Mouse (Mus musculus): ENCODE measurements at regions not wholly inside any gene's neighbourhood (a gene's known extent, or its start where the extent isn't known, plus 50 kb on each side); places are given as distances from the start of the nearest gene placed in this dataset.

DNA sequence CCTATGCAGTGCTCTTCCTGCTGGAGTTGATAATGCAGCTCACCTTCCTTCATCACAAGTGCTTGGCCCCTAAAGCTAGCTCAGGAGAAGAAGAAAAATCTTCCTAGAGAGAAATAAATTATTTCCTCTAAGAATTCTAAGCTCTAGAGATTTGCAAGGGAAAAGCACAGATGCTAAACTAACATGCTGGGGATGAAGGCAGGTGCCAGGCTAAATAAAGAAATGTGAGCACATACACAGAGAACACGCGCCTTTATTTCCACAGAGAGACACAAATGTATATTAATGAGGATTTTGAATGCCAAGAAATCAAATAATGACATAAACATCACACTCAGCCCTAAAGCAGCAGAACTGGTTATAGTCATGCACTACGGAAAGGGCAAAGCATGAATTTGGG, 229.5 kb upstream of the Mamld1 start:
- no peak overlapping the region for H3K4me3 ChIP-seq (replicated peaks; ENCODE audit: low read length)
- H3K4me1 ChIP-seq (replicated peaks; ENCODE audit: low read depth, low read length) = no peaks in the 10 kb centered on the region
- TF ChIP-seq CTCF (conservative IDR thresholded peaks at IDR 0.05; ENCODE audit: low read length) (no peak), NANOG (IDR thresholded peaks at IDR 0.05; ENCODE audit: borderline replicate concordance, low read length) (no peak), POU5F1 (IDR thresholded peaks at IDR 0.05; ENCODE audit: borderline replicate concordance, low read length) (no peak)
- H3K36me3 ChIP-seq (ENCODE audit: insufficient read depth, low read length) = no peaks in the 10 kb centered on the region
- no peaks in the 10 kb centered on the region for H3K9me3 ChIP-seq (ENCODE audit: low read length)
- H3K27me3 ChIP-seq (ENCODE audit: insufficient read depth, low read length) = no peaks in the 10 kb centered on the region

DNA sequence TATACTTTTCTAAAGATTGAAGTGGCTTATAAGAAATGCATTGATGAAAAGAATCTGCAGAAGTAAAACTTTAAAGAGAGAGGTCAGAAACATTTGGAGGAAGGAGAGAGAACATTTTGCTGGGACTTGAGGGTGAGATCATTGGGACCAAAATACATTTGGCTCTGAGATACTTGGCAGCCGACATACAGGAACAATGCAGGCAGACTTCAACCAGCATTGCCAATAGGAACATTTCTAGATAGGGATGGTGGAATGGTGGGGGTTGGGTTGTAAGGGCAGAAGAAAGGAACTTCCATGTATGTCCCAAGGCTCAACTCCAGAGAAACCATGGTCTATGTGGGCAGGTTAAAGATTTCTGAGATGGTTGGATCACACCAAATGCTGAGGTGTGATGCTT, 232.3 kb upstream of the Mamld1 start:
- Histone ChIP-seq H3K4me1 (replicated peaks; ENCODE audit: low read depth, low read length) (no peaks in the 10 kb centered on the region), H3K4me3 (replicated peaks; ENCODE audit: low read length) (no peak overlapping the region), H3K9me3 (ENCODE audit: low read length) (no peaks in the 10 kb centered on the region), H3K36me3 (ENCODE audit: insufficient read depth, low read length) (no peaks in the 10 kb centered on the region), H3K27me3 (ENCODE audit: insufficient read depth, low read length) (no peaks in the 10 kb centered on the region)
- TF ChIP-seq POU5F1 (IDR thresholded peaks at IDR 0.05; ENCODE audit: borderline replicate concordance, low read length) (no peak), NANOG (IDR thresholded peaks at IDR 0.05; ENCODE audit: borderline replicate concordance, low read length) (no peak), CTCF (conservative IDR thresholded peaks at IDR 0.05; ENCODE audit: low read length) (no peak)

DNA sequence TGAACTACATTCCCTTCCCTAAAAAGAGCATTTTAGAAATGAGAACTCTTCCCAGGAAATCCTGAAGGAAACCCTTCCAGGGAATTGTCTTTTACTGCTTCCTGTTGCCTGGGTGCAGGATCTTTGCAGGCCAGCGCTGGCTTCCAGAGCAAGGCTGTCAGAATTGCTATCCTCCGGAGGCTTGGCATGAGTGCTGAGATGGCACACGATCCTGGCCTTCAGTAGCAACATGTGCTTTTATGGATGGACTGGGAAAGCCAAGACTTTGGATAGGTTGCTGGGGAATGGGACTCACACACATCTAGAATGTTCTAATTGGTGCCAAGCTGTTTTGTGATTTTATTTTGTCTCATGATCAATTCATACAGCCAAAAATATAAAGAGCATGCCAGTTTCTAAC, 233.4 kb upstream of the Mamld1 start:
- H3K36me3 ChIP-seq (ENCODE audit: insufficient read depth, low read length) = no peaks in the 10 kb centered on the region
- no peak overlapping the region for H3K4me3 ChIP-seq (replicated peaks; ENCODE audit: low read length)
- H3K9me3 ChIP-seq (ENCODE audit: low read length) = no peaks in the 10 kb centered on the region
- TF ChIP-seq NANOG (IDR thresholded peaks at IDR 0.05; ENCODE audit: borderline replicate concordance, low read length) (no peak), POU5F1 (IDR thresholded peaks at IDR 0.05; ENCODE audit: borderline replicate concordance, low read length) (no peak), CTCF (conservative IDR thresholded peaks at IDR 0.05; ENCODE audit: low read length) (no peak)
- no peaks in the 10 kb centered on the region for H3K27me3 ChIP-seq (ENCODE audit: insufficient read depth, low read length)
- no peaks in the 10 kb centered on the region for H3K4me1 ChIP-seq (replicated peaks; ENCODE audit: low read depth, low read length)

DNA sequence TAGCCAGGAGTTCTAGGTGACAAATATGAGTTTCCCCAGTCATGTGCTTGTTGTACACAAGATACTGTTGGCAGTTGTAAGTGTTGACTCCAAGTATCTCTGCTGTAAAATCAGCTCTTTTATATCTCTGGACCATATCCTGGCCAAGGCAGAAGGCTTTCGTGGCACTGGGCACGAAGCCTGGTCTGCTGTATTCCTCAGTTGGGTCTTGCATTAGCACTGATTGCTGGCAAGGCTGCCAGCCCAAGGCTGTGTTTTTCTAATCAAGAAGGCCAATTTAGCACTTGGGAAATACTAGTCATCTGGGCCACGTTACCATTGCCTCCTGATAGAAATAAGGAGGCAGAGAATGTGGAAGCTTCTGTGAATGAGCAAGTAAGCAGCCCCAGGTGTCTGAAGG, 258.3 kb upstream of the Mamld1 start:
- TF ChIP-seq NANOG (IDR thresholded peaks at IDR 0.05; ENCODE audit: borderline replicate concordance, low read length) = no peak
- TF ChIP-seq CTCF (conservative IDR thresholded peaks at IDR 0.05; ENCODE audit: low read length) = no peak
- no peak for TF ChIP-seq POU5F1 (IDR thresholded peaks at IDR 0.05; ENCODE audit: borderline replicate concordance, low read length)
- Histone ChIP-seq H3K9me3 (ENCODE audit: low read length) (no peaks in the 10 kb centered on the region), H3K36me3 (ENCODE audit: insufficient read depth, low read length) (no peaks in the 10 kb centered on the region), H3K4me3 (replicated peaks; ENCODE audit: low read length) (no peak overlapping the region), H3K27me3 (ENCODE audit: insufficient read depth, low read length) (no peaks in the 10 kb centered on the region), H3K4me1 (replicated peaks; ENCODE audit: low read depth, low read length) (no peaks in the 10 kb centered on the region)

DNA sequence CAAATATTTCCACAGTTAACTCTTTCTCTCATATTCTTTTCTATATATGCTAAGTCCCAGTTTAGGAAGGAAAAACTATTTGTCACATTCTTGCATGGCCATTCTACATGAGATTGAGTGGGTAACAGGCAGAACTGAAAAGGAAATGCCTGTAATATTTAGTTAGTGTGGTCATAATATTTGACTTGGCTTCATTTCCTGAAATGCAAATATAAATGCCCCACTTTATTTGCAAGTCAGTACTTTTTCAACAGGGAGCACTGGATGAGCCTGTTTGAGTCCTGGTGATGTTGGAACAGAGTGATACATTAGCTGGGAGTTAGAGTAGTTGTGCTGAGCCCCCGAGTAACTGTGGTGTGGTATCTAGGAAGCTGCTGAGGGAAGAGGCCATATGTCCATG, 285.9 kb upstream of the Tmem185a start:
- Histone ChIP-seq H3K4me1 (replicated peaks; ENCODE audit: low read depth, low read length) (no peaks in the 10 kb centered on the region), H3K36me3 (ENCODE audit: insufficient read depth, low read length) (no peaks in the 10 kb centered on the region), H3K4me3 (replicated peaks; ENCODE audit: low read length) (no peak overlapping the region), H3K9me3 (ENCODE audit: low read length) (no peaks in the 10 kb centered on the region), H3K27me3 (ENCODE audit: insufficient read depth, low read length) (no peaks in the 10 kb centered on the region)
- TF ChIP-seq NANOG (IDR thresholded peaks at IDR 0.05; ENCODE audit: borderline replicate concordance, low read length) = no peak
- TF ChIP-seq POU5F1 (IDR thresholded peaks at IDR 0.05; ENCODE audit: borderline replicate concordance, low read length) = no peak
- TF ChIP-seq CTCF (conservative IDR thresholded peaks at IDR 0.05; ENCODE audit: low read length) = no peak

DNA sequence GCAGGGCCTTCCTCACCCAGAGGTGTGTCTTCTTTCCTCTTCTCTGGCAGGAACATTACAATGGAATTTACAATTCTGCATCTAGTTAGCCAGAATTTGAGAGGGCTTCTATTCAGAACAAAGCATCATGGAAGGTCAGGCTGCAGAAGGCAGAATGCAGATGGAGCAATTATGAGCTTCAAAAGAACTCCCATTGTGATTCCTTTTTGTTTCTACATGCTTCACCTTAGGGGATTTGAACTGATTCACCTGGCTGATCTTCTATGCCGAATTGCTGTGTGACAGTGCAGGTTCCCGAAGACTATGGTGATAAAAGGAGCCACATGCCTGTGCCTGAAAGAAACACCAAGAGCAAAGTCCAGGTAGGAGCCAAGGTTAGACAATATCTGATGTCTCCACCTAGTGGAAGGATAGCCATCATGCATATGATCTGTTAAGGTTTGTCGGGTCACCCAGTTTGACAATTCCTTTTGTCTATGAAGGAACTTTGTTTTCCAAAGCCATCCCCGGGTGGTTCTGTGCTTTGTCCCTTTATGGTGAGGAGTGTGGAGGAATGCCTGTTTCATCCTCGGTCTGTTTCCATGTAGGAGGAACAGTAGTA, 236.1 kb upstream of the Tmem185a start:
- no peaks in the 10 kb centered on the region for H3K36me3 ChIP-seq (ENCODE audit: insufficient read depth, low read length)
- no peaks in the 10 kb centered on the region; the same call in 1 of the 2 replicates for H3K4me1 ChIP-seq (replicated peaks; ENCODE audit: low read depth, low read length)
- TF ChIP-seq CTCF (conservative IDR thresholded peaks at IDR 0.05; ENCODE audit: low read length) (0 out of 2 replicates have a peak, but pooled peaks have one; percentile 8), POU5F1 (IDR thresholded peaks at IDR 0.05; ENCODE audit: borderline replicate concordance, low read length) (no peak), NANOG (IDR thresholded peaks at IDR 0.05; ENCODE audit: borderline replicate concordance, low read length) (peak; percentile 72)
- no peak overlapping the region for H3K4me3 ChIP-seq (replicated peaks; ENCODE audit: low read length)
- no peaks in the 10 kb centered on the region for H3K27me3 ChIP-seq (ENCODE audit: insufficient read depth, low read length)
- H3K9me3 ChIP-seq (ENCODE audit: low read length) = no peaks in the 10 kb centered on the region

DNA sequence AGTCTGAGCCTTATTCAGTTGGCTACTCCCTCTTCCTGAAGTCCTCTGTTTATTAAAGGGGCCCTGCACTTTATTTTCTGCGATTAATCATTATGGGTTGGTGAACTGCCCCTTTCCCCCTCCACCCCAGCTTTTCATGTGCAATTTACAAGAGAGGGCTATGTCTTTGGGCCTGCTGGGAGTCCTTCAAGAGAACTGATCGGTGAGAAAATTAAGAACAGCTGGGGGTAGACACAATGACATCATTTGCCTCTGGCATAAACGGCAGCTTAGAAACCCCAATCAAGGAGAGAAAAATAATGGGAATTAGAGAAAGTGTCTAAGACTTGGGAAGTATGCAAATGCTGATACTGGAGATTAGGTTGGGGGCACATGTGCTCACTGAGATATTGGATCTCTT, 205.2 kb upstream of the Tmem185a start:
- no peaks in the 10 kb centered on the region for H3K36me3 ChIP-seq (ENCODE audit: insufficient read depth, low read length)
- peaks cover 5% of the 10 kb centered on the region; the same call in 1 of the 2 replicates for H3K9me3 ChIP-seq (ENCODE audit: low read length)
- H3K4me1 ChIP-seq (replicated peaks; ENCODE audit: low read depth, low read length) = no peaks in the 10 kb centered on the region
- H3K27me3 ChIP-seq (ENCODE audit: insufficient read depth, low read length) = no peaks in the 10 kb centered on the region
- H3K4me3 ChIP-seq (replicated peaks; ENCODE audit: low read length) = no peak overlapping the region
- TF ChIP-seq POU5F1 (IDR thresholded peaks at IDR 0.05; ENCODE audit: borderline replicate concordance, low read length) = no peak
- no peak for TF ChIP-seq CTCF (conservative IDR thresholded peaks at IDR 0.05; ENCODE audit: low read length)

DNA sequence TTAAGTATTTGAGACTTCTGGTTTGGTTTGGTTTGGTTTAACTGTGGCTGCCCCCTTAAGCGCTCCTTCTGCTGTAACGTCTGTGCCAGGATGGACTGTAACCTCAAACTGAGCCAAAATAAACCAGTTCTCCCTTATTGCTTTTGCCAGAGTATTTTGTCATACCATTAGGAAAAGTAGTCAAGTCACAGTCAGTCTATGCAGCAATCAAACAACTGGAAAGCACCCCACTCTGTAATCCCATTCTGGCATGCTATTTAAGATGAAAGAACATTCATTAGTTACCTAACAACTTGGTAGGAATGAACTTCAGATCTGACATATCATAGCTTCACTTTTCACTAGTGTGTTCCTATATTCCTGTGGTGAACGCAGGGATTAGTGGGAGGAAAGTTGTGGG, 190.1 kb upstream of the Tmem185a start:
- TF ChIP-seq POU5F1 (IDR thresholded peaks at IDR 0.05; ENCODE audit: borderline replicate concordance, low read length) = no peak
- no peak for TF ChIP-seq CTCF (conservative IDR thresholded peaks at IDR 0.05; ENCODE audit: low read length)
- no peak for TF ChIP-seq NANOG (IDR thresholded peaks at IDR 0.05; ENCODE audit: borderline replicate concordance, low read length)
- Histone ChIP-seq H3K27me3 (ENCODE audit: insufficient read depth, low read length) (no peaks in the 10 kb centered on the region), H3K4me1 (replicated peaks; ENCODE audit: low read depth, low read length) (no peaks in the 10 kb centered on the region), H3K36me3 (ENCODE audit: insufficient read depth, low read length) (no peaks in the 10 kb centered on the region), H3K4me3 (replicated peaks; ENCODE audit: low read length) (no peak overlapping the region), H3K9me3 (ENCODE audit: low read length) (peaks cover 15% of the 10 kb centered on the region)

All from E14TG2a.4 (cell line).